Mouse (Mus musculus) brain, adult 2 months (tissue): ENCODE results near the gene Olfr986.
A peak's percentile ranks its signal among the peaks of the same experiment; 100 is the strongest.
"Not testable (repeated sequence)": the region's sequence is repeated elsewhere in the genome, so short reads cannot be mapped to it uniquely, and the experiment has no call there.

Experiments
- DNase-seq: peaks from one replicate; pipeline ENCODE4 v3.0.0; 2011; ENCODE audit warnings: low read depth, low spot score

Gene Olfr986

DNA sequence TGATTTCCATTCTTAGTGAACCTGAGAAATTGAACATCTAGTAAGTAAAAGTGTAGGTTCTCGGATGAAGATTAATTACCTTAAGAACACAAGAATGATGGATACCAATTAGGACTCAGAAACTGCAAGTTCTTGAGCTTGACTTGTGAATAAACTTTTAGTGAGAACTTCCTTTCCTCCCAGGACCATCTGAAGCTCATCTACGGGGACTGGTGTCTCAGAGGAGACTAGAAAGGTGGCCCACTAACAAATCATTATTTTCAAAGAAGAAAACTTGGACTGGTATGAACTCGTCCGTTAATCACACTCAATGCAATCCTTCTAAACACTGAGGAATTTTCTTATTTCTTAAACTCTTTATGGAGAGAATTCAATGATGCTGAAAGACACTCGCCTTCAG lies at the start of gene Olfr986:
Olfr986 (plus strand) TSS at position 301 of the 400 bp plus-strand sequence.
- no peak for DNase-seq

DNA sequence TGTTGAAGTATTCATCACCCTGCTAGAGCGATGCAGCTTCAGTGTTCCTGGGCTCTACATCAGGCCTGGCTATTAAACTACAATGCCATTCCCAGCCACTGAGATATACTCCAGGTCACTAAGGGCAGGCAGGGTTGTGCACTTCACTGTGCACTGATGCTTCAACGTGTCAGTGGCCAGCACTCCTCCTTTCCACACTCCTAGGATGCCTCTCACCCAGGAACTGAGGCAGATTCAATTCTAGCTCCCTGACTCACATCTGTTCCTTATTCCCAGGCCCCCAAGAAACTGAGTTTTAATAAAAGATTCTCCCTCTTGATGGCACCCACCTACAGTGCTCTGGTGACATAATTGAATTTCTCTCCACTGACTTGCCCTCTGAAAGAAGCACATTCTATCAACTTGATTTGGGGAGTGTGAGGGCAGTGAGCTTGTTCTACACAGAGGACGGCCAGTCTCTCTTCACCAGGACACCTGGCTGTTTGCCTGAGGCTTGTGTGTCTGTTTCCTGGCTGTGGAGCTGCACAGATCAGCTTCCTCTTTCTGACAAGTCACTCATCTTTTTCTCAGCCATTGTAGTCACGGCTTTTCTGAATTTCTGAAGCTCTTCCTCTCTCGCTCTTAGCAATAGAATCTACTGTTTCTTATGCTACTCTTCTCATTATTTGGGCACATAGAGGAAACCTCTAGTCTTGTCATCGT lies 43.6 kb upstream of the Olfr986 start:
- no peak for DNase-seq

DNA sequence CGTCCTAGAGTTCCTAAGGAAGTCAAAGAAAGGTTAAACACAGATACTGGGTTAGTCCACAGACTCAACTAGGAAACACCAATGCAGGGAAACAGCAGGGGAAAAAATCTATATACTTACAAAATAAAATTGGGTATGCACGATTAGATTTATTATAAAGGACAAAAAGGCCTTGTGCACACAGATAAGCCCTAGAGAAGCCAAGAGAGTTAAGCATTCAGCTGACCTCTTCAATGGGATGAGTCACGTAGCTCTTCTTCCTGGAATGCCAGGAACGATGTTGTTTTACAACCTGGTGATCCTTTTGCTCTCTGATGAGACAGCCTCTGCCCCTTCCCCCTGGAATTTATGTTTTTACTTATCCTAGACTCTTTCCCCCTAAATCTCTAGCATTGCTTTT lies 41.2 kb upstream of the Olfr986 start:
- no peak for DNase-seq

DNA sequence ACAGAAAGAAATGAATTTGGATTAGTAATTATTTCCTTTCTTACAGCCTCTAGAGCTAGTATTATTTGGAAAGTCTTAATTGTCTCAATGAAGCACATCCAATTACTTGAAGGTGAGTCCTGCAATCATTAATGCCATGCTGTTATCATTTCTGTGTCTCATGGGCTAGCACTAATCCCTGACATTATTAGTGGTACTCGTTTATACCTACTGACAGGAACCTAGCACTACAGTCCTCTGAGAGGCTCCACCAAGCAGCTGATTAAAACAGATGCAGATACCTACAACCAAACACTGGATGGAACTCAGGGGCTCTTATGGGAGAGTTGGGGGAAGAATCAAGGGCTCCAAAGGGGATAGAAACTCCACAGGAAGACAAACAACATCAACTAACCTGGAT lies 39.2 kb upstream of the Olfr986 start:
- no peak for DNase-seq

DNA sequence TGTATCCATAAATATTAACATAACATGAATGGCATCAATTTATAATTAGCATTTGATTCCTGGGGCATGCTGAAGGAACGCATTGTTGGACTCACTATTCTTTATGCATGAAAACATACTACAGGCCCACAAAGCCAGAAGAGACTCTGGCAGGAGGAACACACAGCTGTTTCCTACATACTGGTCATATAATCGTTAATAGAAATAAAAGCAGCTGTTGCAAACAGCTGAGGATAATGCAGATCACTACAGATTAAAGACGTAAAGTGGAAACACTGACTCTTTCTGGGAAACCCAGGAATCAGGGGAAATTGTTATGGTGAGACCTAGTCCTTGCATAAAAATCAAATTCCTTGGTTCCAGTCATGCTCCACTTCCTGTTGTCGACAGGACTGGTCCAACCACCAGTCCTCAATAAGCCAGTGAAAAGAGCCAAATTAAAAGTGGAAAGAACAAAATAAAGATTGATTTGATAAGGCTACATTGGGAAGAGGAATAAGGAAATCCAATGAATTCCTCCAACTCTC lies 25.5 kb upstream of the Olfr986 start:
- DNase-seq, result no peak

DNA sequence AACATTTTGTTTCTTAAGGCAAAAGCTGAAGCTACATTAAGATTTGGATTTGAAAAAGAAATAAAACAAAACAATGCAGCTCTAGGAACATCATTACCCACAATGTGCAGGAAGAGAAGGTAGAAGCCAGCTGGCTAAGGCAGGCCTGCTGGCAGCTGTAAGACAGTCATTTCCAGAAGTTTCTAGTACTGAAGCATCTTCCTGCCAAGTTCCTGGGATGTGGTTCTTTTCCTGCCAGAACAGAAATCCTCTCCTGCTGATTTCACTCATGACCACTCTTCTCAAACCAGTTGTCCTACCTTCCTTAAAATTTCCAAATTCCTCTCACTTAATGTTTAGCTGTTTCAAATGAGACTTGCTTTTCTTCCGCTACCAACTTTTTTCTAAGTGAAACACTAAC lies 14.3 kb upstream of the Olfr986 start:
- DNase-seq, result peak; percentile 9

DNA sequence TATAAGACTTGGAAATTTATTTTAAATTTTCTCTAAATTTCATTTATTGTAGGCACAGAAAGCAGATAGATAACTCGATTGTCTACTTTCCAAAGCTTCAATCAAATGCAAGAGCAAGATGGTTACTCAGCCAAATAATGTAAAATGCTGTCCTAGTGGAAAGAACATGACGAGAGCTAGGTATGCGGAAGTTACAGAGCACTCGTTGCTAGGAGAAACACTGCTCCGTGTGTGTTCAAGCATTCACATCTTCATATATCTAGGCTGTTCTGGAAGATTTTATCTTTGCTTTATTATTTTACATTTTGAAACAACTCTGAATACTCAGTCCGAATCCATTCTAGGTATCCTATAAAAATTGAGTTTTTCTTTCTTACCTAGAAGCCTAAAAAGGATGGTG lies 3.7 kb upstream of the Olfr986 start:
- no peak for DNase-seq

DNA sequence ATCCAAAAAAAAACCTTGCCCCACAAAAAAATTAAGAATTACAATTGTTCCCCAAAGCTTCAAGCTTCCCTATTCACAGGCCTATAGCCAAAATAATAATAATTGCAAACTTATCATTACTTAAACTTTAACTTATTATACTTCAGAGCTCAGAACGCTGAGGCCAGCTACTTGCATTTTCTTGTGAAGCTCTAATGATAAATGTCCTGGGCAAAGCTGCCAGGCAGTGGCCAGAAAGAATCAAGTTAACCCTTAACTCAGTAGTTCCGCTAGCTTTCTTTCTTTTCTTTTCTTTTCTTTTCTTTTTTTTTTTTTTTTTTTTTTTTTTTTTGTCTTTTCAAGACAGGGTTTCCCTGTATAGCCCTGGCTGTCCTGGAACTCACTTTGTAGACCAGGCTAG lies 4.4 kb downstream of the Olfr986 start:
- DNase-seq, result not testable (repeated sequence)

DNA sequence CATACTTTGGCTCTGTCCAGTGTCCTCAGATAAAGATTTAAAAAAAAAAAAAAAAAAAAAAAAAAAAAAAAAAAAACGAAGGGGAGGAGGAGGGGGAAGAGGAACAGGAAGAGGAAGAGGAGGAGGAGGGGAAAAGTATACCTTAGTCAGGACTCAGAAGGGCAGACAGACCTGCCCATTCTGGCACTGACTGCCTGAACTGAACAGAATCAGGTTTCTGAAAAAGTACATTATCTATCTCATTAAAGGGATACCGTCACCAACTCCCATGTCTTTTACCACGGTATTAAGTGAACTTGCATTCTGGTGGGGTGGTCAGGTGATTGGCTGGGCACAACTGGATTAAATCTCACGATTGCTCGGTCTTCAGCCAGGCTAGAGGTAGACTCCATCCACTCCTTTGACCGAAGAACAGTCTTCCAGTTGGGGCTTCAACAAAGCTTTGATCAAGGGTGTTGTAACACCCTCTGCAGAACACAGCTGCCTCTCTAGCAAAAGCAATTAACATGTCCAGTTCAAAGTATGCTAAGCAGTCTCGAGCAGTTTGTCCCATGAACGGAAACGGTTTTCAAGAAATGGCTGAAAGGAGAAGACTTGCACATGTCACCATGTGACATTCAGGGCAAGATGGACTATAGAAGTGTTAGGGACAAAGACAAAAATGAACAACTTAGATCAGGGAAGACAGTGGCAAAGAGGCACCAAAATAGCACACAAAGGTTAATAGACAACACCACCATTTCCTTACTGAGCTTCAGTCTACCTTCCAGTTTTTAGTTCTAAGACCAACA lies 10.6 kb downstream of the Olfr986 start:
- no peak for DNase-seq

DNA sequence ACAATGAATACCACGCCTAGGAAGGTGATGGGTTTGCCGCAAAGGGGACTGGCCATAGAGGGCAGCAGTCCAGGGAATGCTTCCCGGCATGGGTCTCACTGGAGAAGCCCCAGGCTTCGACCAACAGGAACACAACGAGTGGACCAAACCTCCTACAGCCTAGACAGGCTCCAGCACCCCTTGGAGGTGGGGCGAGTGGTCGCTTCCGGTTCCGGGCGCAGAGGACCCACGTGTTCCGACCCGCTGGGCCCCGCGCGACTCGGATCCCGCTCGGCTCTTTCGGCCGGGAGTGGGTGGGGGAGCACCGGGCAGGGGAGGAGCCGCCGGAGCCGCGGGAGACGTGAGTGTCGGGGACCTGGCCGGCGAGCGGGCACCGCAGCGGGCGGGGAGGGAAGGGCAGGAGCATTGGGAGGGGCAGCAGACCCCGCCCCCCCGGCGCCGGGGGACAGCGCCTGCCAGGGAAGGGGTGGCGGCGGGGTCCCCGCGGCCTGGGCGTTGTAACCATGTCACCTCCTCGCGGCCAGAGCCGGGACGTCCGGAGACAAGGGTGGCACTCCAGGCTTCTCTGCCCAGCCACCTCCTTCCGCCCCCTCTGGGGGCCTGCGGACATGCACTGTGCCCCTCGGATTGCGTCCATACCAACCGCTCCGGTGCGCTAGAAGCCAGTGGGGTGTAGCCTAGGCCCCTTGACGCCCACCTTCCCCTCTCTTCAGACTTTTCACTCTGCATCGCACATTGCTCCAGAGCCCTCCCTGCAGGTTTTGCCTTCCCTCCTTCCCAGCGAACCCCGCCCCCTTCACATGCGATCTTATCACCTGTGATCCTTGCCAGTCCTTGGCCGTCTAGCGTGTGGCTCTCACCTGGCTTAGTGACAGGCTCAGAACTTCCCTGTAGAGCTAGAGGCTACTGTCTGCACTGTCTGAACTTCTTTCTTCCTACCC lies 11.6 kb downstream of the Olfr986 start, which contains the start of gene Zfp202:
Zfp202 (plus strand) TSS at position 219 of the 941 bp plus-strand sequence.
- DNase-seq, result peak; percentile 93

DNA sequence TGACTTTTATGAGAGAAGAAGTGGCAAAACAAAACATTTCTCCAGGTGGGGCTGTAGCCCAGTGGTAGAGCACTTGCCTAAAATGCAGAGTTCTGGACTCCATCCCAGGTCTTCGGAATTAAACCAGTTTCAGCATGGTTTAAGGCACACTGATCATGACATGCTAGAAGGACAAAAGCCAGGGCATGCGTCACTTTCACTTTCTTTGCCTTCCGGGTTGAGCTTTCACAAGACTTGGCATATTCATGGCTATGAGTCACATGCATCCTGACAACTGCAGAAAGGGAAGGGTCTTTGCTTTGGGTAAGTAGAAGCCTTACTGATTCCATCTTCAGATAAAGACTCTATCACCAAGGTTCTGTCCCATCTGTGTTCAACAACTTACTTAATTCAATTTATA lies 15.3 kb downstream of the Olfr986 start:
- DNase-seq, result no peak

DNA sequence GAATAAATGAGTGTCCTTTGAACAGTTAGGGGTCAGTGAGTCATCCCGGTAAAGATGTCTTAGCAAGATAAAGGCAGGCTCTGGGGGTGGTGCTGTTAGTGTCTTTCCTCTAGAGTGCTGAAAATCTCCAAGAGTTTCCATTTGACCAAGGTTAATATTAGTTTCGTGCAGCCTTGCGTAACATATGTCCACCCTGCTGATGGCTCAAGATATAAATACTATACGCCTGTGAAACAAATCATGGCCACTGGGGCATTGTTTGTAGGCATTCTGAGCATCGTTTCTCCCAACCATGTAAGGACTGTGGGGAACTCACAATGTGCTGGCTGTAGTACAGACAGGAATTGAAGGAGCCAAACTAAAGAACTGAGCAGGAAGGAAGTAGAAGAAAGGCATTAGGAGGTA lies 25.8 kb downstream of the Olfr986 start:
- DNase-seq, result no peak

DNA sequence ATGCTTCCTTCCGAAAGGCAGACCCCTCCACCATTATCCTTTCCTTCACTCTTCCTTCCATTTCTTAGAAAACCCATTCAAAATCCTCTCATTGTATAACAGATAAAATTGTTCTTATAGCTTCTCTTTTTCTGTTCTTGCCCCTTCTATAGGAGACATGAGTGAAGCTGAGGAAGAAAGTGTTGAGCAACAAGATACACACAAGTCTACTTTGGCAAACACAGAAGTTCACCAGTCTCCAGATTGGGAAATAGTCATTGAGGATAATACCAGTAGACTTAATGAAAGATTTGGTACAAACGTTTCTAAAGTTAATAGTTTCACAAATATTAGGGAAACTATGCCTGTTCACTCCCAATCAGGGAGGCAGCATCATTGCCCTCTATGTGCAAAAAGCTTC lies 30.0 kb downstream of the Olfr986 start:
- DNase-seq, result no peak

DNA sequence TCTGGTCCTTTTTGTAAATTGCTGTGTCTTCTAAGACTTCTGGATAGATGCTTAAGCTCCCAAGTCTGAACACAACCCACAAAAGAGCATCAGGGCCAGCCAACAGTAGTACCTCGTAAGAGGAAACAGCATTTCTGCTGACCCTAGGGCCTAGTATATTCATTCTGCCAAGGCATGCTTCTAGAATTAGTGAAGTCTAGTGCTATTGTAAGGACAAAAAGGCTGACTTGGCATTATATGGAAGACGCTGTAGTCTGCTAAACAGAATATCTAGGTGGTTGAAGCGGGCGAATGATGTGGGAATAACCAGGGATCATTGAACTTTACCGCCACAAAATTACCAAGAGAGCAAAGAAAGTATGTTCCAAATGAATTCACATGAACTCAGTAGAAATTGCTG lies 33.3 kb downstream of the Olfr986 start:
- no peak for DNase-seq

DNA sequence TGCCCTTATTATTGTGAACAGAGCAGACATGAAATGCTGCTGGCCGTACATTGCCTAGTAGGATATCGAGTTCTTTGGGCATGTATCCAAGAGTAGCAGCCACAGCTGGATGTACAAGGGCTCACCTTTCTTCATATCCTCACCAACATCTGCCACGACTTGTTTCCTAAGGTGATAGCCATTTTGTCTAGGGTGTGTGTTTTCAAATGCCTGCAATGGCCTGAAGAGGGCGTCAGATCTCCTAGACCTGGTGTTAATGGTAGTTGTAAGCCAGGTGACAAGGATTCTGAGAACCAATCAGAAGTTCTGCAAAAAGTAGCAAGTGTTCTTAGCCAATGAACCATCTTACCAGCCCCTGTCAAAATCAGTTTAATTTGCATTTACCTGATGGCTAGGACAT lies 35.9 kb downstream of the Olfr986 start:
- no peak for DNase-seq

DNA sequence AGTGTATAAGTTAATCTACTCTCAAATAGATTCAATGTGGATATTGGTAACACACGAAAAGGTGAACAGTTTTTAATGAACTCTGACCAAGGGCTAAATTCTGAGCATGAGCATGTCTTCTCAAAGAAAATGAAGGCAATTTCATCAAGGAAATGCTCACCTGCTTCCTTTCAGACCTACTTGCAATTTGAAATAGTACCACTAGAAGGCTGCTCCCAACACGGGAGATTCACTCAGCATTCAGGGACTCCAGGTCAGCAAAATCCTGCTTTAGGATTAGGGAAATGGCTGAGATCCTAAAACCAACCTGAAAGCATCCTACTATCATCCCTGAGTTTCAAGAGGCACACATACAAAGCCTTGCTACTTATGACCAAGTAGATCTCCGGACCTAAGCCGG lies 43.6 kb downstream of the Olfr986 start:
- DNase-seq, result no peak

DNA sequence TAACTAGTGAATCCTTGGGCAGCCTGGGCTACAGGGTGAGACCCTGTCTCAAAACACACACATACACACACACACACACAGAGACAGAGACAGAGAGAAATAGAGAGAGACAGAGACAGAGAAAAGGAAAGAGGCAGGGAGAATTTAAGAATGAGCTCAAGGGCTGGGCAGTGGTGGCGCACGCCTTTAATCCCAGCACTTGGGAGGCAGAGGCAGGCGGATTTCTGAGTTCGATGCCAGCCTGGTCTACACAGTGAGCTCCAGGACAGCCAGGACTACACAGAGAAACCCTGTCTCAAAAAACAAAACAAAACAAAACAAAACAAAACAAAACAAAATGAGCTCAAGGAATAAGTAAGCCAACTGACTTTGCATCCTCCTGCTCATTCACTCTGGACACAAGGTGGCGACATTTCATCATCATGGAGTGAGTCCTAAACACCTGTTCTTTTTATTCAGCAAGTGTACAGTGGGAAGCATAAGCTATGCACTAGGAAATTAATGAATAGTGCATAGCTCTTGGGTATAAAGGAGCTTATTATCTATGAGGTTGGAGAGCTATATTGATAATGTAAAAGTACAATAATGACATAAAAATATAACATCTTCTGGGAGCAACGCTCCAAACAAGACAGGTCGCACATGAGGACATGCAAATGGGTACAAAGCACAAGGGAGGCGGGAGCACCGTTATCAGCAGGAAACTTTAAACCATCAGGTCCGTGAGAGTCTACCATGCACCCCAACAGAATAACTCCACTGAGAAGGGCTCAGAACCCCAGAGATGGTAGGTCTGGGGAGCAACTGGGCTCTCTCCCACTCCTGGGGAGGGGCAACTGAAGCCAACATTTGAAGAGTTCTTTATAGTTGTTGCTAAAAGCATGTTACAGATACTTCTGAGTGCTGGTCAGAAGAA lies 47.4 kb downstream of the Olfr986 start:
- peak; percentile 94 for DNase-seq

DNA sequence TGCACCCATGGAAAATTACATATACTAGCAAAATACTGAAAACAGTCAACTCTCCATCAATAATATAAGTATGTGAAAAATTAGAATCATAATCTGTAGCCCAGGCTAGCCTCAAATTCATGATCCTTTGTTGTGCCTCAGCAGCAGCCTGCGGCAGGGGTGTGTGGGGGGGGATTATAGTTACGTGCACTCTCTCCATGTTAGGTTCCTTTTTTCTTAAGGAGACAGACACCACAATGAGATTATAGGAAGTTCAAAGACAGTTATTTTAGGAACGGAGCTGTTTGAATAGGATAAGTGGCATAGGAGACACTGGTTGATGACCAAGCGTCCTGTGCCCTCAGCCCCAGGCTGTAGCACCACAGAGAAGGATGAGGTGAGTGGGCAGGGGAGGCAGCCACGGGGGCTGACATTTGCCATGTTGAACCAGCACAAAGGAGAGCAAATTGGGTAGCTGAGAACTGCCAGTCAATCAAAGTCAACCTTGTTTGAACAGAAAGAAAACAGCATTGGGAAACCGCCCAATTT lies 48.1 kb downstream of the Olfr986 start:
- no peak for DNase-seq

DNA sequence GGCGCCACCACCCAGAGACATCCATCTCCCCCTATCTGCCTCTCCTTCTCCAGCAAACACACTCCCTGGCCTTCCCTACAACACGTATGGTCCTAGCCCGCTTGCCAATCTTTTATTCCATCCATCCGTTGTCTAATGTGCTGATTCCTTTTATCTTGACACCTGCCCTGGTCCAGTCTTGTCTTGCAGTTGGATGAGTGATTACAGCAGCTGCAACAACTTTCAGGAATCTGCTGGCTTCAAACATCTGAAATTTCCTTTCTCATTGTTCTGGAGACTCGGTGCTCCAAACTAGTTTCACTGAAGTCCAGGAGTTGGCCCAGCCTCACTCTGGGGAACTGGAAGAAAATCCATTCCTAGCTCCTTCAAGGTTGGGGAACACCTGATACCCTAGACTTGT lies 48.8 kb downstream of the Olfr986 start:
- no peak for DNase-seq

DNA sequence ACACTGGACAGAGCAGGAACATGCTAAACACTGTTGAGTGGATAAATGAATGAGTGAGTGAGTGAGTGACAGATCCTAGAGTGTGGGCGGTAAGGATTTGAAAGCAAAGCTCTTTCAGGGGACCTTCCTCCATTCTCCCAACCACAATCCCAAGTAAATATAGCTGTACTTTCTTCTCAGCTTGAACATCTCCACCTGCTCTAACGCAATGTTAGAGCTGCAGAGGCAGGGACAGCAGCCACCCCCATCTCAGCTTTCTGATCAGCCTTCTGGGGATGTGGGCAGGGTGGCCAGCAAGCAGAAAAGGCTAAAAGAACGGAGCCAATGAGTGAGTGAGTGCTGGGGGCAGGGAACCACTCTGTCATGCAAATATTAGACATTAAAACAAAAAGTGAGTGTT lies 50.3 kb downstream of the Olfr986 start:
- peak; percentile 57 for DNase-seq
